Mouse (Mus musculus): ENCODE results near the gene Chchd6. TPM values are rescaled to one million over a fixed set of nuclear protein-coding genes. Genes with fewer than 3 reads are reported as not detected.

Chchd6 gene
- 31.3 and 38.6 TPM in 2 replicates for polyA plus RNA-seq (2012)

GRCm38 (mm10) chr6:89595018-89595776 is at the start of gene Chchd6:
Gene Chchd6 (minus strand): TSS chr6:89595652.

GRCm38 (mm10) chr6:89643798-89644270 is 48.4 kb upstream of the Chchd6 start, which contains the start of gene Txnrd3:
Gene Txnrd3 (plus strand): TSS chr6:89643988.

GRCm38 (mm10) chr6:89362281-89363106 is 233.0 kb downstream of the Chchd6 start, which contains the start of gene Plxna1:
Gene Plxna1 (minus strand): TSS chr6:89362620.

Other genes with a start within 250 kb of the Chchd6 start
- gene Plxna1, start 233.0 kb downstream of the Chchd6 start, polyA plus RNA-seq (2012), result 2.2 and 3.0 TPM in 2 replicates
- 5.9 and 7.9 TPM in 2 replicates for gene Txnrd3, start 48.3 kb upstream of the Chchd6 start, polyA plus RNA-seq (2012)
- not detected in 2 replicates for gene Vmn1r40, start 111.9 kb upstream of the Chchd6 start, polyA plus RNA-seq (2012)
- gene Vmn1r41, start 145.1 kb upstream of the Chchd6 start, polyA plus RNA-seq (2012), result not detected in 2 replicates

Data from megakaryocyte-erythroid progenitor cell, adult 5 weeks (primary cell).